Mouse (Mus musculus) limb, embryonic 15.5 days (tissue): ENCODE measurements at regions not wholly inside any gene's neighbourhood (a gene's known extent, or its start where the extent isn't known, plus 50 kb on each side); places are given as distances from the start of the nearest gene placed in this dataset.
"Not testable (repeated sequence)": the region's sequence is repeated elsewhere in the genome, so short reads cannot be mapped to it uniquely, and the experiment has no call there.

Experiments
- ATAC-seq: fragments of 200-750 bp; cut with Nextera tagmentation; 2 replicates; pipeline ENCODE4 v1.8.0; 2017; ENCODE audit warnings: low read depth, moderate TSS enrichment; ENCODE audit not compliant: insufficient number of reproducible peaks, low FRiP score, low TSS enrichment
- H3K27ac ChIP-seq: fragments of 300-500 bp; sonication (generic); 2 replicates; pipeline ENCODE4 v1.5.1; 2015; ENCODE audit warnings: moderate library complexity, mild to moderate bottlenecking, inconsistent platforms
- H3K27me3 ChIP-seq: fragments of 300-500 bp; sonication (generic); 2 replicates; pipeline ENCODE4 v1.6.1; 2015; ENCODE audit warnings: inconsistent platforms
- H3K36me3 ChIP-seq: fragments of 300-500 bp; sonication (generic); 2 replicates; pipeline ENCODE4 v1.6.1; 2015; ENCODE audit warnings: inconsistent platforms
- H3K4me1 ChIP-seq: fragments of 300-500 bp; sonication (generic); 2 replicates; pipeline ENCODE4 v1.6.1; 2015; ENCODE audit warnings: inconsistent platforms
- H3K4me2 ChIP-seq: fragments of 300-500 bp; sonication (generic); 2 replicates; pipeline ENCODE4 v1.6.1; 2015; ENCODE audit warnings: mild to moderate bottlenecking, inconsistent platforms
- H3K4me3 ChIP-seq: fragments of 300-500 bp; sonication (generic); 2 replicates; pipeline ENCODE4 v1.5.1; 2015; ENCODE audit warnings: mild to moderate bottlenecking, inconsistent platforms
- H3K9ac ChIP-seq: fragments of 300-500 bp; sonication (generic); 2 replicates; pipeline ENCODE4 v1.6.1; 2015; ENCODE audit warnings: inconsistent platforms
- H3K9me3 ChIP-seq: fragments of 300-500 bp; sonication (generic); 2 replicates; pipeline ENCODE4 v1.6.1; 2016; ENCODE audit warnings: inconsistent platforms
- WGBS: fragments of 180-500 bp; shearing (Covaris S2); methylation state at CpG from one replicate; pipeline ENCODE4 v1.1.7; 2015; 5-methylcytosine and 5-hydroxymethylcytosine counted together

DNA sequence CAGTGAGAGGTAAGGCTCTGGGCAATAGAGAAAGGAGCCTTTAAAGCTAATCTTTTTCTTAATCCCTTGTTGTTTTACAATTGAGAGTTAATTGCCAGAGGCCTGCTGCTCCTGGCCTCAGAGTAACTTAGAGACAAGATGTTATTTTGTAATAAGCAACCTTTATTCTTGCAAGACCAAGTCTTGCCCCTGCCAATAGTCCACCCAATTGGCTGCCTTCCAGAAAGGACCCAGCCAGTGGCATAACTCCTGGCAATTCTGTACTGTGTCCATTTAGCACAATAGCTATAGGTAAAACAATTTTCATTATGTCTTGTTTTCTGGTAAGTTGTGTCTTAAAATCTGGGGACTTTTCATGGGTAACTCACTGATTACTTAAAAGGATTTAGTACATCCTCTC, 411.9 kb upstream of the Ccdc54 start:
- H3K4me3 ChIP-seq: no peak overlapping the region
- no peak for ATAC-seq
- no peaks in the 10 kb centered on the region for H3K27me3 ChIP-seq

DNA sequence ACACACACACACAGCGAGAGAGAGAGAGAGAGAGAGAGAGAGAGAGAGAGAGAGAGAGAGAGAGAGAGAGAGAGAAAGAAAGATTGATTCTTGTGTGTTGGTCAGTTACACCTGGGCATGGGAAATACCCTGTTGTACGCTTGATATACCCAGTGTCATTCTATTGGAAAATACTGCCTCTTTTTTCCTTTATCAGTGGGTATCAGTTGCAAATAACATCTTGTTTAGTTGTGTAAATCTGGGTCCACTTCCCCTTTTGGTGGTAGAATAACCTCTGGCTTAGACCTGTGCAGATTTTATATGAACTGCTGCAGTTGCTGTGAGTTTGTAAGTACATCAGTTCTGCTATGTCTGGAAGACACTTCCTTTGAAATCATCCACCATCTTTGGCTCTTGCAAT, 373.4 kb upstream of the Ccdc54 start:
- H3K36me3 ChIP-seq: no peaks in the 10 kb centered on the region
- no peak overlapping the region for H3K9ac ChIP-seq
- 79% methylated on average over 1 of the region's 2 CpGs for WGBS
- no peak overlapping the region for H3K4me3 ChIP-seq
- H3K4me1 ChIP-seq: no peaks in the 10 kb centered on the region
- no peaks in the 10 kb centered on the region for H3K9me3 ChIP-seq
- no peak for ATAC-seq
- H3K27me3 ChIP-seq: no peaks in the 10 kb centered on the region
- H3K27ac ChIP-seq: no peak overlapping the region
- H3K4me2 ChIP-seq: no peak overlapping the region

More for the DNA sequence above, 411.9 kb upstream of the Ccdc54 start:
- H3K9ac ChIP-seq: no peak overlapping the region
- H3K4me1 ChIP-seq: no peaks in the 10 kb centered on the region
- no peaks in the 10 kb centered on the region for H3K9me3 ChIP-seq
- H3K27ac ChIP-seq: no peak overlapping the region
- H3K4me2 ChIP-seq: no peak overlapping the region
- H3K36me3 ChIP-seq: no peaks in the 10 kb centered on the region

GRCm38 (mm10) chr16:50944091-50944490, 353.1 kb upstream of the Ccdc54 start:
- ATAC-seq: no peak
- 75% methylated on average over 4 of the region's 4 CpGs for WGBS

GRCm38 (mm10) chr16:50943581-50943980, 352.6 kb upstream of the Ccdc54 start:
- not testable (repeated sequence) for ATAC-seq, H3K9me3 ChIP-seq

More at GRCm38 (mm10) chr16:50944091-50944490, 353.1 kb upstream of the Ccdc54 start:
- Histone ChIP-seq H3K27ac (no peak overlapping the region), H3K4me3 (no peak overlapping the region), H3K4me1 (no peaks in the 10 kb centered on the region), H3K36me3 (no peaks in the 10 kb centered on the region), H3K4me2 (no peak overlapping the region), H3K27me3 (no peaks in the 10 kb centered on the region), H3K9me3 (no peaks in the 10 kb centered on the region), H3K9ac (no peak overlapping the region)

GRCm38 (mm10) chr16:50942291-50942690, 351.3 kb upstream of the Ccdc54 start:
- Histone ChIP-seq H3K36me3 (no peaks in the 10 kb centered on the region), H3K4me3 (no peak overlapping the region), H3K27me3 (no peaks in the 10 kb centered on the region), H3K4me2 (no peak overlapping the region), H3K4me1 (no peaks in the 10 kb centered on the region), H3K9me3 (no peaks in the 10 kb centered on the region), H3K9ac (no peak overlapping the region), H3K27ac (no peak overlapping the region)
- no peak for ATAC-seq

More at GRCm38 (mm10) chr16:50943581-50943980, 352.6 kb upstream of the Ccdc54 start:
- 87% methylated on average over 6 of the region's 6 CpGs for WGBS
- H3K9ac ChIP-seq, H3K4me1 ChIP-seq, H3K27me3 ChIP-seq, H3K4me2 ChIP-seq, H3K4me3 ChIP-seq, H3K36me3 ChIP-seq, H3K27ac ChIP-seq: not testable (repeated sequence)

DNA sequence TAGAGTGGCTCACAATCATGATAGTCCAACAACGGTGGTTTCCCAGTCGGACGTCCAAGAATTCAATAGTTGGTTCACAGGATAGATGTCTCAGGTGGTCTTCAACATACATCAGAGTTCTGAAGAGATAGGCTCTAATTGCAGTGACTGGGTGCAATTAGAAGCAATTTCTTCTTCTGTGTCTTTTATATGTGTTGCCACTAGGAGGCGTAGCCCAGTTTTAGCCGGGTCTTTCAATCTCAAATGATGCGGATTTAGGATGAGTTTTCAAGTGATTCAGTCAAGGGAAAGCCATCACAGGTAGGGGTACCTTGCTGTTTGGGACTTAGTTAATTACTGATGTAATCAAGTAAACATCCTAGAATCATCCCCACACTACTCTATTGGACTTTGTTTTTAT, 348.4 kb upstream of the Ccdc54 start:
- no peaks in the 10 kb centered on the region for H3K27me3 ChIP-seq
- 32% methylated on average over 6 of the region's 6 CpGs for WGBS

DNA sequence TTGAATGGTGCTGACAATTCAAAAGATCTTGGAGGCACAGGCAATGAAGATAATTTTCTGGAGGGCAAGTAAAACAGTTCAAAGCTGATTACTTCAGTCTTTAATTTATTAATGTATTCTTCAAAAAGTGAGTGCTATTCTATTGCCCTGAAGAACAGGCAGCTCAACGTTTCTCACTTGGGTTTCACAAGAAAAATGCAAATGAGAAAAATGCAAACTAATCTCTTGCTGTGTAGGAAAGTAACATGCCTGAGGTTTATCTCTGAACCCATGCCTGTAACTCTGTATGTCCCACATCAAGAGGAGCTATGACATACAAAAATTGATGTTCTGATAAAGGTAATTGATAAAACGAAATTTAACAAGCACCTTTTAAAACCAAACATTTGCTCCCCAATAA, 316.8 kb upstream of the Ccdc54 start:
- Histone ChIP-seq H3K4me3 (no peak overlapping the region), H3K36me3 (no peaks in the 10 kb centered on the region), H3K4me1 (no peaks in the 10 kb centered on the region), H3K9me3 (no peaks in the 10 kb centered on the region), H3K27me3 (no peaks in the 10 kb centered on the region), H3K4me2 (no peak overlapping the region), H3K9ac (no peak overlapping the region), H3K27ac (no peak overlapping the region)
- no peak for ATAC-seq
- WGBS: 45% methylated on average over 2 of the region's 2 CpGs

More for the DNA sequence above, 348.4 kb upstream of the Ccdc54 start:
- H3K27ac ChIP-seq: no peak overlapping the region
- H3K4me2 ChIP-seq: no peak overlapping the region
- H3K4me1 ChIP-seq: no peaks in the 10 kb centered on the region
- no peaks in the 10 kb centered on the region for H3K9me3 ChIP-seq
- ATAC-seq: no peak
- no peaks in the 10 kb centered on the region for H3K36me3 ChIP-seq
- no peak overlapping the region for H3K9ac ChIP-seq
- H3K4me3 ChIP-seq: no peak overlapping the region

GRCm38 (mm10) chr16:50899151-50899550, 308.2 kb upstream of the Ccdc54 start:
- no peak for ATAC-seq
- Histone ChIP-seq H3K9ac (no peak overlapping the region), H3K4me1 (no peaks in the 10 kb centered on the region), H3K4me3 (no peak overlapping the region), H3K4me2 (no peak overlapping the region), H3K36me3 (no peaks in the 10 kb centered on the region), H3K27ac (no peak overlapping the region), H3K9me3 (no peaks in the 10 kb centered on the region), H3K27me3 (no peaks in the 10 kb centered on the region)
- WGBS: 76% methylated on average over 2 of the region's 2 CpGs

DNA sequence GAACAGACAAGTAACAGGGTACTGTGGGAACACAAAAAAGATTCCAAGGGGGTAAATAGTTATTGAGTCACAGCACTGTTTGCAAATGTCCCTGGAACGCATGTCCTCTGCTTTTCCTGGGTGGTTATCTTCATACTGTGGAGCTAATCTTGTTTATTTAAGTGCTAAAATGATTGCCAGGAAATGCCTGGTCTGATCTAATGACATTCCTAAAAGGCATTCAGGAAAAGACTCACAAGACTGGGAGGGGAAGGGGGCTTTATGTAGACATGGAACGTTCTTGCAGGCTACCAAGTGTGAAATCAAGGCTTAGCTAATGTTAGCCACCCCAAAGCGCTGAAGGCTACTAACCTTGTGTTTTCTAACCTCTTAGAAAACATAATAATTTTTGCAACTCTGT, 287.0 kb upstream of the Ccdc54 start:
- Histone ChIP-seq H3K27me3 (no peaks in the 10 kb centered on the region), H3K9ac (no peak overlapping the region), H3K9me3 (no peaks in the 10 kb centered on the region), H3K4me1 (no peaks in the 10 kb centered on the region), H3K4me3 (no peak overlapping the region), H3K4me2 (no peak overlapping the region), H3K27ac (no peak overlapping the region), H3K36me3 (no peaks in the 10 kb centered on the region)
- WGBS: 63% methylated on average over 3 of the region's 3 CpGs
- ATAC-seq: no peak

DNA sequence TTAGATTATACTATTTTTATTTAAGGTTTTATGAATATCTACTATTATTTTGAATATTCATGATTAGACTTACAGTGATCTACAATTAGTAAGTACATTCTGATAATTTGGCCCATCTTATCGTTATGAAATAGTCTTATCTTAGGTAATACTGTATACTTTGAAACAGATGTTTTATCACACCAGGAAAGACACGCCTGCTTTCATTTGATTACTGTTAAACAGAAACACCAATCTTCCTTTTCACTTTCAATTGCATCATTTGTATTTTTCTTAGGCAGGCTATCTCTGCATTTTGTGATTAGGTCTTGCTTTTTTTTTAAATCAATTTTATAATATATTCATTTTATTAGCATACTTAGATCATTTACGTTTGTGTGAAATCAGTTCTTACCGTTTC, 280.4 kb upstream of the Ccdc54 start:
- no peak for ATAC-seq
- H3K4me1 ChIP-seq: no peaks in the 10 kb centered on the region
- H3K36me3 ChIP-seq: no peaks in the 10 kb centered on the region
- no peaks in the 10 kb centered on the region for H3K9me3 ChIP-seq
- H3K4me2 ChIP-seq: no peak overlapping the region
- WGBS: 82% methylated on average over 4 of the region's 4 CpGs
- no peak overlapping the region for H3K9ac ChIP-seq
- no peaks in the 10 kb centered on the region for H3K27me3 ChIP-seq
- no peak overlapping the region for H3K27ac ChIP-seq
- H3K4me3 ChIP-seq: no peak overlapping the region

GRCm38 (mm10) chr16:50863565-50863964, 272.6 kb upstream of the Ccdc54 start:
- H3K4me3 ChIP-seq: no peak overlapping the region
- no peaks in the 10 kb centered on the region for H3K27me3 ChIP-seq
- no peak for ATAC-seq
- H3K9ac ChIP-seq: no peak overlapping the region
- H3K4me1 ChIP-seq: no peaks in the 10 kb centered on the region
- no peaks in the 10 kb centered on the region for H3K36me3 ChIP-seq
- H3K27ac ChIP-seq: no peak overlapping the region
- no peaks in the 10 kb centered on the region for H3K9me3 ChIP-seq
- 75% methylated on average over 5 of the region's 5 CpGs for WGBS
- H3K4me2 ChIP-seq: no peak overlapping the region

GRCm38 (mm10) chr16:50859513-50859912, 268.6 kb upstream of the Ccdc54 start:
- Histone ChIP-seq H3K4me3 (no peak overlapping the region), H3K9ac (no peak overlapping the region), H3K27ac (no peak overlapping the region), H3K4me2 (no peak overlapping the region), H3K27me3 (no peaks in the 10 kb centered on the region), H3K36me3 (no peaks in the 10 kb centered on the region), H3K9me3 (no peaks in the 10 kb centered on the region), H3K4me1 (no peaks in the 10 kb centered on the region)
- 82% methylated on average over 1 of the region's 1 CpGs for WGBS
- ATAC-seq: no peak

DNA sequence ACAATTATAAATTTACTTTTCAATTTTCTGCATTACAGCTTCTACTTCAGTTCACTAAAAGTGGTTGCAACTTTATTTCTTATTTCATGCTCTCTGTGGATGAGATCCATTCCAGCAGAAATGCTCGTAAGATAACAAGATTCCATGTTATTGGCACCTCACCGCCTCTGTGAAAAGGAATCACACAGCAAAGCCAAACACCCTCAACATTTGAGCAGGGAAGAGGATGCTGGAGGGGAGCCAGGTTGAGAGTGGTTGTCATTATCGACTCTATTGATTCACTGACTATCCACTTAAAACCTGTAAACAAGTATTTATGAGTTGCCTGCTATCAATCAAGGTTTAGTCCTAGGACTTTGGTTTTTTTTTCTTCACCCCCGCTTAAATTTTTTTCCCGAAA, 261.1 kb upstream of the Ccdc54 start:
- no peaks in the 10 kb centered on the region for H3K9me3 ChIP-seq
- 46% methylated on average over 5 of the region's 5 CpGs for WGBS
- H3K27ac ChIP-seq: no peak overlapping the region
- no peaks in the 10 kb centered on the region for H3K36me3 ChIP-seq
- no peak overlapping the region for H3K4me2 ChIP-seq
- no peak for ATAC-seq
- no peaks in the 10 kb centered on the region for H3K27me3 ChIP-seq
- no peaks in the 10 kb centered on the region for H3K4me1 ChIP-seq
- H3K4me3 ChIP-seq: no peak overlapping the region
- H3K9ac ChIP-seq: no peak overlapping the region
